Mouse (Mus musculus) spleen, postnatal 4 days (tissue): ENCODE measurements around the gene Cox6b2.
A peak's percentile ranks its signal among the peaks of the same experiment; 100 is the strongest.

Experiments
- DNase-seq, 2 experiments: peaks; one replicate each; pipeline ENCODE4 v3.0.0; 2022; ENCODE audit warnings: low spot score in 2 of 2

Cox6b2 gene

DNA sequence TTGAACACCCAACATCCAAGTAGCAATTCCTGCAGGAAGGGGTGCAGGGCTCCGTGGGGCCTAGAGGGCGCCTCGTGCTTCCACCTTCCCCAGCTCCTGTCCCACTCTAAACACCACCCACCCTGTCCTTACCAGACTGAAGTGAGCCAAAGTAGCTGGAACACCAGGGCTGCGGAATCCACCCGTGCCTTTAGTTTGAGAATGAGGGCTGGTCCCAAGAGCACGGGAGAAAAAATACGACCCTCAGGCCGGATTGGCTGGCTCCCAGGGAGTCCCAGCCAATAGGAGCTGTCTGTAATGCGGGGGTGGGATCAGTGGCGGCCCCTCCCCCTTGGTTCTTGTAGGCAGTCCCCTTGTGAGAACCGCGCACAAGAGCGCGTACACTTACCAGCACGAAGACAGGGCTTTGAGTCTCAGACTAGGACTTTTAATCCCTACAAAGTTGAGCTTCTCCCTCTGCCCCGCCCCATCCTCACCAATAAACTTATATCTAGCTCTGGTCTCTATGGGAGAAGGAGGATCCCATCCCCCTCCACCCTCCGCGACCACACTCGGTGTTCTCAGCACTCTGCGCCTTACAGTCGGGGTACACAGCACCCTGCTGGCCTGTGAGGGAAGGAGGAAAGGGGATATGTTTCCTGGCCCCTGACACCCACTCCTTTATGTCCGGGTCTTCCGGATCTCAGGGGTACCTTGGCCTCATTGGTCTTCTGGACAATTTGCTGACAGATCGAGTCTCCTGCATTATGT, at the start of gene Cox6b2:
Cox6b2 (minus strand) TSS at position 274 of the 750 bp plus-strand sequence.
- DNase-seq = peak; percentile 91

DNA sequence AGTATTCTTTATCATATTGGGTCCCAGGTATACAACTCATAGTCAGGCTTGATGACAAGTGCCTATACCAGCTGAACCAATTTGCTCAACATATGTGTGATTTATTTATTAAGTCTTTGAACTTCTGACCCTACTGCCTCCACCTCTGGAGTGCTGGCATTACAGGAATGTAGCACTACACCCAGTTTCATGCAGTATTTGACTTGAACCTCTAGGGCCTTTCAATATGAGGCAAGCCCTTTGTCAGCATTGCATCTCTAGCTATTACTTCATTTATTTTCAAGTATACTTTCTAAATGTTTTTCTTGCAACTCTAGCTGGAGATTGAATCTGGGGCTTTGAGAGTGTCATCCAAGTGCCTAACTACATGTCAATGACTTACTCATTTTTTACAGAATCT, 49.4 kb upstream of the Cox6b2 start:
- no peak for DNase-seq

DNA sequence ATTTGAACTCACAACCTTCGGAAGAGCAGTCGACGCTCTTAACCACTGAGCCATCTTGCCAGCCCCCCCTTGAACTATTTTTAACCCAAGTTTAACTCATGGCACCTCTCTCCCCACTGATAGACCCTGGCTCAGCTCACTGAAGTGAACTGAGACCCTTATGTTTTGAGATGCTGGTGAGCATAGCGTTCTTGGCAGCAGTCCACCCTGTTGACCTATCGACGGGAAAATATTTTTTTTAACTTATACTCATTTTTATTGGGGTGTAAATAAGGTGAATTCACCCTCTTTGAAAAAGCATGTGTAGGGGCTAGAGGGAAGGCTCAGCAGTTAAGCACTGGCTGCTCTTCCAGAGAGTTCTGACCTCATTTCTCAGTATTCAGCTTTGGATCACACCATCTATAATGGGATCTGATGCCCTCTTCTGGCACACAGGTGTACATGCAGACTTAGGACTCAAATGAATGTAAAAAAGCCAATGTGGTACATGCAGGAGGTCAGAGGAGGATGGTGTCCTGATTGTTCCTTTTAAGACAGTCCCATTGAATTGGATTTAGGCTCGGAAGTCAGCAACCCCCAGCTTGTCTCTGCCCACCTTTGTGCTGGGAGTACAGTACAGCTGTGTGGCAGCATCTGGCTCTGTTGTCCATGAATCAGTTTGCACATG, 43.0 kb upstream of the Cox6b2 start:
- peak in 1 of 2 experiments; percentile 14 for DNase-seq

DNA sequence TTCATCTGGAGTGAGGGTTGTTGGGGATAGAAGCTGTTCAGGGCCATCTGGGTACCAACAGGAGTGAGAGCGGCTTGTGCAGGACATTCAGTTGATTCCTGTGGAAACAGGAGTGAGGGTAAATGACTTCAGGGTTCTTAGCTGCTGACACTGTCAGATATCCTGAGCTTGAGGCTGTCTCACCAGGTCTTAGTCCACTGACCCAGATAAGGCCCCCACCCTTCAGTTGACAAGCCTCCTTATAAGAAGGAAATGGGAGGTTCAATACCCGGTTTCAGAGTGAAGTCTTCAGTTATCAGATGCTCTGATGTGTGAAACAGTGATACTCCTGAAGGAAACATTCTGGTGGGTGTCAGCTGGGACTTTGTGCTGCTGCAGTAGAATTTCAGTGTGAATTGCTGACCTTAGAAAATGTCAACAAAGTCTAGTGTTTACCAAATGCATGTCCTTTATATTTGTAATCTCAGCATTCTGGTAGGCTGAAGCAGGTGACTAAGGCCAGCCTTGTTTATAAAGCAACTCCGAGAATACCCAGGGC, 41.8 kb upstream of the Cox6b2 start:
- DNase-seq = no peak

DNA sequence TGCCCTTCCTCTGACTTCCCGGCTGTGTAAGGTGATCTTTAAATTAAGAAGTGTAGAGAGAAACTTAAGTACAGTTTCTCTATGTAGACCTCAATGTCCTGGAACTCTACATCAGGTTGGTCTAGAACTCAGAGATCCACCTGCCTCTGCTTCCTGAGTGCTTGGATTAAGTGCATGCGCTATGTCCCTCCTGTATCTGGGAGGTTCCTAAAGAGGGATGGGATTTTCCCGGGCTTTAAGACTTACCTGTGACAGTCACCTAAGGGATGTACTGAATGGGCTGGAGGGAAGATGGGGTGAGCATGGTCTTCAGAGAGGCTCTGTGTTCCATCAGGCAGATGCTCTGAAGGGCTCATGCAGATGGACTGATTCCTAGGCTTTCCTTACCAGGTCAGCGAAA, 40.8 kb upstream of the Cox6b2 start:
- DNase-seq = no peak

DNA sequence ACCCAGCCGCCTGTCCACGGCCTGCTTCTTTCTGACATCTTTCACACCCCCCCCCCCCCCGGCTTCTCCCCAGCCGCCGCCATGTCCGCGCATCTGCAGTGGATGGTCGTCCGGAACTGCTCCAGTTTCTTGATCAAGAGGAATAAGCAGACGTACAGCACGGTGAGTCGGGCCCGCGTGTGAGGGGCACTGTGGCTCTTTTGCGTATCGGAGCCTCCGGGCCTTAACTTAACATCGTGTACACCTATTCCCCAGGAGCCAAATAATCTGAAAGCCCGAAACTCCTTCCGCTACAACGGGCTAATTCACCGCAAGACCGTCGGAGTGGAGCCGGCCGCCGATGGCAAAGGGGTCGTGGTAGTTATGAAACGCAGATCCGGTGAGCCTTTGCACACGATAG, 40.4 kb upstream of the Cox6b2 start:
- DNase-seq = peak in 1 of 2 experiments; percentile 26

DNA sequence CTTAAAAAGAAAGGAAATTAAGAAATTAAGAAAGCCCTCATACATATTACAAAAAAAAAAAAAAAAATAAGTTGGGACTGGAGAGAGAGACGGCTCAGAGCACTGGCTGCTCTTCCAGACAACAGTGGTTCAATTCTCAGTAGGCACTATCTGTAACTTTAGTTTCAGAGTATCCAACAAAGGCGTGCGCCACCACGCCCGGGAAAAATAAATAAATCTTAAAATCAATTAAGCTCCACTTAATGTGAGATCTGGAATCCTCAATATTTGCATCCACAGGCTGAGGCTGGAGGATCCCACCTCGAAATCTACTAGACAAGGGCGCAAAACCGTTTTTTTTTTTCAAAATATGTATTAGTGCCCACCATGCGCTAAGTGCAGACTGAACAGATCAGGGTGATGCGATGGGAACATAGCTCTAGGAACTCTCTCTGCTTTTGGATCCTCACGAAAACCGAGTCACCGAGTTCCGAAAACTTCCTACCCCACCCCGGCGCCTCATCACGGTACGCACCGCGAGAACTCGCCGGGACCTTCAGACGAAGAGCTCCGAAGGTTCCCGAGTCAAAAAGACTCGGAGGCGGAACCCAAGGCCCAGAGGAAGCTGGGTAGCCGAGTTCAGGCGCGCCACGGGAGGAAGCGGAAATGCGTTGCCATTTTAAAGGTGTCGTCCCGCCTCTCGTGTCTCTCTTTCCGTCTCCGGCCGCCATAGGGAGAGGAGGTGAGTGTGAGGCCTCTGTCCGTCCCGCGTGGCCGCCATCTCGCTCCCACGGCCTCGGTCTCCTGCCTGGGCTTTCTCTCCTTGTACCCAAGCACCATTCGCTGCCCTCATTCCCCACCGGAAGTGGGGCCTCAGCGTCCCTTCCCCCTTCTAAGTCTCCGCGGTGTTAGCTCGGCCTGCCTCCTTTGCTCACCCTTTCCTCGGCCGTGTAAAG, 39.7 kb upstream of the Cox6b2 start, which contains the start of gene Rpl28:
Rpl28 (plus strand) TSS at position 597 of the 935 bp plus-strand sequence.
- DNase-seq = peak; percentile 94 to 95

DNA sequence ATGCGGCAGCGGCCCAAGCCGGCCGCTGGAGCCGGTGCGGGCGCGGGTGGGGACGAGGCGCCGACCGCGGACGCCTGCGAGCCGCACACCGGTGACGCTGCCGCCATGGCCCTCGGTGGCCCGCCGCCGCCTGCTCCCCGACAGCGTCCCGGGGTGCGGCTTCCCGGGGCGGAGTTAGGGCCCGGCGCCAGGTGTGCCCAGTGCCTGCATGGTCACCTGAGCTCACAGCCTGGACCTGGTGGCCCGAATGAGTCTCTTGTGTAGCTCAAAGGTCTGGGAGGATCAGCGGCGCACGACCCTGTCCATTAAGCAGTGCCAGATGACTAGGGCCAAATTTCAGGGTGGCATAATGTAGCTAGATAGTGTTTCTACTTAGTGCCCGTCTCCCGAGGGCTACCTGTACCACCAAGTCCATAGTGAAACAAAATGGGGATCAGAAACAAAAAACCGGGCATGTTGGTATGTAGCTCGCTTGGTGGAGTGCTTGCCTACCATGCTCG, 36.6 kb upstream of the Cox6b2 start, which contains the start of gene Tmem238:
Tmem238 (minus strand) TSS at position 221 of the 500 bp plus-strand sequence.
- peak; percentile 60 to 84 for DNase-seq

DNA sequence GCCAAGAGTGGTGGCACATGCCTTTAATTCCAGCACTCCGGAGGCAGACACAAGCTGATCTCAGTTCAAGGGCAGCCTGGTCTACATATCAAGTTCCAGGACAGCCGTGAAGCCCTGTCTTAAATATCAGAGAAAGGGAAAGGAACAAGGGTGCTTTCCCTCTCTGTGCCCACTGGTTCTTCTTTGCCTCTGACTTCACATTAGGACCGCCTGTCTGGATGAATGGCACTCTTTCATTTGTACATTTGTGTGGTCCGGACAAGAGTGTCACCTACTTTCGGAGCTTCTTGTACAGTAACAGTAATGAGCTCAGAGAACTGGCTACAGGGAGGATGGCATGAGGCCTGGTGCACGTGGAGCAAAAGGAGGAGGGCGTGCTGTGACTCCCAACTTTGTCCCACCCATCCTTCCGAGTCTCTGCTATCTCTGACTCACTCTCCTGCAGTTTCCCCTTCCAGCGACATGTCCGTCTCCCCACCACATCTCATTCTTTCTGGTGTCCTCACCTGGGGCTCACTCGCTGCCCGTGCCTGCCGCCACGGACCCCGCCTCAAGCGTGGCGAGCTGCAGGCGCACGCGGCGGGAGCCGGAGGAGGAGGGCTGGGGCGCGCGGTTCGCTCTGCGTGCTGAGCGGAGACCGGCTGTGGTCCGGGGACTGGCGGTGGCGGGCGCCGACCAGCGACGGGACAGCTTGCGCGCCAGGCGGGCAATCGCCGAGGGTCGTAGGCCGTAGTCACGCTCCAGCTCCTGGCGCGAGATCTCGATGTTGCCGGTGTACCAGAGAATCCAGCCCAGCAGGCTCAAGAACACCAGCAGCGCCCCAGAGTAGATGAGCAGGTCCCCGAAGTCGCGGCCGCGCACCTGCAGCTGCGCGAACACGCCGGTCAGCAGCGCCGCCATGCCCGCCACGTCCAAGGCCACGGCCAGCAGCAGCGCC, 35.9 kb upstream of the Cox6b2 start:
- peak; percentile 61 to 84 for DNase-seq

DNA sequence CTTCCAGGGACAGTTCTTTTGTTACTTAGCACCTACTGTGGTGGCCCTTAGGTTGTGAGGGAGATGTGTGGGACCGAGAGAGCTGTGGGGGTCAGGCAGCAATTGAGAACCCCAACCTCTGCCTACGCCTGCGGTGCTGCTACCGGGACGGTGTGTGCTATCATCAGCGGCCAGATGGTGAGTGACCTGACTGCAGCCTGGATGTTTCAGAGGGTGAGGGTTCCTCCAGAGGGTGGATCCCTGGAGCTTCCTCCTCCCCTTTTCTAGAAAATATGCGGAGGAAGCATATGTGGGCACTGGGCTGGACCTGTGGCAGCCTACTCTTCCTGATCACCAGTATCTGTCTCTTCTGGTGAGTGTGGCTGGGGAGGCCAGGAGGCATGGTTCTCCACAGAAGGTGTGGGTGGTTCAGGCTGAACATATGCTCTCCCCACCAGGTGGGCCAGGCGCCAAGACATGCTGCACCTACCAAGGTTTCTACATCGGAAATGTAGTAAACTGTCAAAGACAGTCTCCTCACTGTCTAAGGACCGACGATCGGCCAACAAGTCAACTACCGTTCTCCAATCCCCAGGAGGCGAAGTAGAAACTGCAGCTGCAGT, 30.9 kb upstream of the Cox6b2 start:
- peak; percentile 33 to 64 for DNase-seq

DNA sequence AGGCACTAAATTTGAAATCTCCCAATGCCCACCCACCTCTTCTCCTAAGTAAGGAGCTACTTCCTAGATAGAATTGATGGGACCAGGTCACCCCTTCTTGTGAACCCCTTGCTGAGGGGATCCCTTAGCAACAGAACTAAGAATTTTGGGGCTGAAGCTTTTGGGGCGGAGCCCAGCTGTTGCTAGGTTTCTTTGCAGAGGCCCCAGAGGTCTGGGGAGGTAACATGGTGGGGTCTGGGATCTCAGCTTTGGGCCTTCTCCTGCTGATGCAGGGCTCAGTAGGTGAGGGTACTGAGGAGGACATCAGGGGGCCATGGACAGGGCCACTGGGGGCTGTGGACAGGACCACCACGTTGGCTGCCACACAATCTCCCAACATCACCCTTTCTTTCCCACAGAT, 29.9 kb upstream of the Cox6b2 start, which contains the start of the genes Il11 and Tmem190:
Il11 (minus strand) TSS at position 101 of the 400 bp plus-strand sequence.
Tmem190 (plus strand) TSS at position 179 of the 400 bp plus-strand sequence.
- DNase-seq = no peak

DNA sequence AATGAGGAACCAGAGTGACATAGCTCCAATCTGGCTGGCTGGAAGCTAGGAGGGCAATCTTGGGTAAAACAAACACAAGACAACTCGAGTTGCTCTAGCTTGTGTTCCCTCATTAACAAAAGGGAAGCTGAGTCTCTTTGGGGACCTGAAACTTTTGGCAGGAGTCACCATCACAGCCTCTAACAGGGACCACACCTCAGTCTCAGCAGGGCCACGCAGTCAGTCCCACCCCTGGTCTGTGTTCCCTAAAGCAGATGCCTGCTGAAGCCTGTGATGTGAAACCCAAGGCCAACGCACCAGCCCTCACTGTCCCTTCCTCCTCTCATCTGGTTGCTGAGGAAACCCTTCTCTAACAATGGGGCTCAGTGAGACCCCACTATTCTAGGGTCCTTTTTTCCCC, 29.2 kb upstream of the Cox6b2 start:
- DNase-seq = peak in 1 of 2 experiments; percentile 52

DNA sequence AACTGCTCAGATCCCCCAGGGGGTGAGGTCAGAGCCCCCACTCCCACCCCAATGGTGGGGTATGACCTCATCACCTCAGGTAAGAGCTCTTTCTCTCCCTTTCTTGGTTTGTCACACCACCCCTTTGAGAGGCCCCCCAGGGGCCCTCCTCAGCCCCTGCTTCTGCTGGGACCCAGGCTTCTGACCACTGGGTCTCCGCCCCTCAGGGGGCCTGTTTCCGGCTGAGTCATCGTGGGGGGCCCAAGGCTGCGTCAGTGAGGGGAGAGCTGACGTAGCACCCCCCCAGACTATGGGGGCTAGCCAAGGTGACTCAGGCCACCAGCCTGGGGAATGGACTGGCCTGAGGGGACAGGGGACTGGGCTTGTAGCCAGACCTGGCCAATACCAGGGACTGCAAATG, 27.0 kb upstream of the Cox6b2 start:
- DNase-seq = peak in 1 of 2 experiments; percentile 60

DNA sequence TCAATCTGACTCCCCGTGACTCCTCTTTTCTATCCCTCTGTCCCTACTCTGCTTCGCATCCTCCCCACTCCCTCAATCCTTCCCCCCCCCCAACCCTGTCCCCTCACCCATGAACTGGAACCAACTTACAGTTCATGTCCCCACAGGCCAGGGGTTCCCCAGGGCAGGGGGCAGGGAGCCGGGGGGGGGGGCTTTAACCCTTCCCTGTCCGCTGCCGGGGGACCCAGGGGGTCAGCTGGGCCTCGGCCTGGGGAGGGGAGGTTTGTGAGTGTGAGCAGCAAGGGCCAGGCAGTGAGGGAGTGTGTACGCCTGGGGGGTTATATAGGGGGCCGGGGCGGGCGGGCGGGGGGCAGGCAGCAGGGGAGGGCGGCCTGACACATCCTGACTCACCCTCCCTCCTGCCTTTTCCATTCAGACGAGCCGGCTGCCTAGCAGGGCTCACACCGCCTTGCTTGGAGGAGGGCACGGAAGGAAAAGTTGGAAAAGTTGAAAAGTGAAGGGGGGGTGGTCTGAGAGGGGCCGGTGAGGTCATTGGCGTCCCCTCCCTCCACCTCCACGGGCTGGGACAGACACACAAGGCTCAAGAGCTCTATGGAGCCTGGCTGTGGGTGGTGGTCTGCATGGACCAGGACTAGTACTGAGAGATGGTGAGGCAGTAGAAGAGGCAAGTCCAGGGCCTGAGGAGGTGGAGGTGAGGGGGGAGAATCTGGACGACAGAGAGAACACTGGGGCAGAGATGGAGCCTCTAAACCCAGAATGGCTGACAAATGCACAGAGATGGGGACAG, 25.1 kb upstream of the Cox6b2 start:
- peak in 1 of 2 experiments; percentile 55 for DNase-seq

DNA sequence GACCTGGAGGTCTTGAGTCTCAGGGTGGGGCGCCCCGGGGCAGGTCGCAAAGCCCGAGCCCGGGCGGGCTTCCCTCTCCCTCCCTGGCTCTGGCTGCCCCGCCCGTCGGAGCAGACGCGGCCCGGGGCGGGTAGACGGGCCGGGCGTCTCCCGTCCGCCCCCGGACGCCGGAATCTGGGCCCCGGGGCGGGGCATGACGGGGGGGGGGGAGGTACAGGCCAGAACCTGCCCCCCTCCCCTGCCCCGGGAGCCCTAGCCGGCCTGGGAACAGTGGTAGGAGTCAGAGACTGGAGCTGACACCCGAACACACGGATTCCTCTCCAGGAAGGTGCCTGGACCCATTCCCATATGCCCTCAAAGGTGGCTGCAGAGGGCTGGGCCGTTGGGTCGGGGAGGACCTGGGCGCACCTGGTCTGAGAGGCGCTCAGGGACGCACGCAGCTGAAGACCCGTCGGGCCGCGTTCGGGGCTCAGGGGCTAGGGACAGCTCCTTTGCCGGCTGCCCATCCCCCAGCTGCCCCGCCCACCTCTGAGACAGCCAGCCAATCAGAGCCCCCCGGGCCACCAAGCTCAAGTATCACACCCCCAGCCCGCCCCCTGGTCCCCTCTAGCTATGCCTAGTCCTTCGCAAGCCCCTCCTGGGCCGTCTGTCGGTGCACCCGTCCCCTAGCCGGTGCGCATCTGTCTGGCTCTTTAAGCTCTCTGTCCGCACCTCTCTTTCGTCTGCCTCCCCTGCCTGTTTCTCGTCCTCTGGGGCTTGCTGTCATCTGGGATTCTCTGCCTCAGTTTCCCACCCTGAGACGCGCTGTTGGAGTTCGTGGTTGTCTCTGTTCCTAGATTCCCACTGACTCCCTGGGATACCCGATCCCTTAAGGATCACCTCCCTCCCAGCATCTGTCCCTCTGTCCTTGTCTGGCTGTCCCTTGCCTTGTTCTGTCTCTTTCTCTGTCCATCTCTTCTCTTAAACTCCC, 24.3 kb upstream of the Cox6b2 start:
- DNase-seq = peak in 1 of 2 experiments; percentile 72

DNA sequence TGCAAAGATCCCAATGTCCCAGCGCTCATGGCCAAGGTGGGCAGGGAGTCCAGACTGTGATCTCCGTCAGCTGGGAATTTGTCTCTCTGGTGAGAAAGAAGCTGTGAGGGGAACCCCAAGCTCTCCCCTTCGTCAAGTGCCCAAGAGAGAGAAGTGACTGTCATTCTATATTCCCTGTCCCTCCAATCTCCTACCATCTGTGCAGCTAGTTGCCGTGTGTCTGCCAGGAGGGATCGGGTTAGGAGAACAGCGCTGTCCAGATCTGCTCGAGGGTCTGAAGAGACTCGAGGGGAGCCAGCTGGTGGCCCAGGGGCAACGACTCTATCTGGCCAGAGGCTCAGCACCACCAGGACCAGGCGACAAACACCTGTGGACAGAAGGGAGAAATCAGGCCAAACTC, 23.2 kb upstream of the Cox6b2 start:
- DNase-seq = peak in 1 of 2 experiments; percentile 56

DNA sequence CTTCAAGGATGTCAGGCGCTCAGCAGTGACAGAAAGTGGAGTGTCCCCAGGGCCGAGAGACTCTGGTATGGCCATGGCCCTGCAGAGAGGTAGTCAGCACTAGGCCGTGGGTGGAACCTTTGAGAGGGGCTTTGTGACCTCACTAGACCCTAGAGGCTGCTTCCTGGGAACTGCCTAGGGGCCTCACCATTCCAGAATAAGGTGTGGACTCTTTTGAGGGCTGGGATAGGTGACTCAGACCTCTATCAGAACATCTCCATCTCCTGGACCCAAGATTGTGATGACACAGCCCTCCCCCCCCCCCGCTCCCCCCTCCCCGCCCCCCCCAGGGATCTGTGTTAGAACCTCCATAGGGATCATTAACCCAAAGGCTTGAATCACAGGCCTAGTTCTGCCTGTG, 18.3 kb upstream of the Cox6b2 start, which contains the start of gene Fam71e2:
Fam71e2 (minus strand) TSS at position 101 of the 400 bp plus-strand sequence.
- DNase-seq = no peak
